Mouse (Mus musculus) bone marrow macrophage, adult 2 months (primary cell): ENCODE results near the gene Ubald2. TPM values are rescaled to one million over a fixed set of nuclear protein-coding genes. Genes with fewer than 3 reads are reported as not detected.

Experiments used
- H3K27ac ChIP-seq: 2 replicates; pipeline ENCODE4 v1.5.1; 2012; ENCODE audit warnings: low read depth, low read length; ENCODE audit not compliant: insufficient read depth
- H3K4me1 ChIP-seq: 2 replicates; pipeline ENCODE4 v1.6.1; 2012; ENCODE audit warnings: low read length; ENCODE audit not compliant: control insufficient read depth, insufficient read depth
- H3K4me3 ChIP-seq: 2 replicates; pipeline ENCODE4 v1.5.1; 2012; ENCODE audit warnings: mild to moderate bottlenecking, low read length, moderate library complexity; ENCODE audit not compliant: insufficient read depth
- CTCF ChIP-seq: IDR thresholded peaks from 2 replicates; pipeline ENCODE4 v1.5.1; 2012; ENCODE audit warnings: low read depth, mild to moderate bottlenecking, low read length, moderate library complexity
- POLR2A ChIP-seq: IDR thresholded peaks from 2 replicates; pipeline ENCODE4 v1.6.1; 2012; ENCODE audit warnings: mild to moderate bottlenecking, low read depth, low read length, borderline replicate concordance
- polyA plus RNA-seq: library from polyadenylated mRNA; stranded (reverse); fragments of >200 nt; gene quantifications from 2 replicates; pipeline ENCODE4 v1.2.4, GENCODE M21; 2012; ENCODE audit not compliant: missing spikeins, insufficient read depth, insufficient read length

Gene Ubald2
- polyA plus RNA-seq, 1 experiment: 152 TPM

DNA sequence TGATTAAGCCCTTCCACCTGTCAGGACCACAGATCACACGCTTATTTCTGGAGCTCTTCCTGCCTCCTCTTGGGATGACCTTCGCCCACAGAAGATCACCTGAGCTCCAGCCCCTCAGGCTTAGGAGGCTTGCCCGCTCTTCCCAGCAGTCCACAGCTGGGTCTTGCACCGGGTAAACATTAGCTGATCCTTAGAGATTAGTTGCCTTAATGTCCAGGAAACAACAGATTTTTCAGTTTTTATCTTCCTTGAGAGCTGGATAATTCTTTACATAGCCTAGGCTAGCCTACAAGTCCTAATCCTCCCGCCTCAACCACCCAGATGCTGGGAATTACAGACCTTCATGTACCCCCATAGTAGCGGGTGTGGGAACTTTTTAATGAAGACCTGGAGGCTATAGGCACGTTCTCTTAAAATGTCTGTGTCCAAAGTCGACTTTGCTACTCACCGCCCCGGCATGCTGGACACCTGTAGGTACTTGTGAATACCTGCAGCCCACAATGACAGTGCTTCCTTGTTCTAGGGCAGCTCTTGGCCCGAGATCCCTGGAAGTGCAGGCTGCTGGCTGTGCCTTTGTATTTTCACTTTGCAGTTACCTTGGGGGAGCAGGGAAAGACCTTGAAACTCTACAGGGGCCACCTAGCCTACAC is 2.3 kb upstream of the Ubald2 start:
- TF ChIP-seq CTCF (no peak), POLR2A (no peak)
- peaks cover 42% of the 10 kb centered on the region for H3K4me1 ChIP-seq
- H3K4me3 ChIP-seq: no peak overlapping the region
- no peak overlapping the region for H3K27ac ChIP-seq

DNA sequence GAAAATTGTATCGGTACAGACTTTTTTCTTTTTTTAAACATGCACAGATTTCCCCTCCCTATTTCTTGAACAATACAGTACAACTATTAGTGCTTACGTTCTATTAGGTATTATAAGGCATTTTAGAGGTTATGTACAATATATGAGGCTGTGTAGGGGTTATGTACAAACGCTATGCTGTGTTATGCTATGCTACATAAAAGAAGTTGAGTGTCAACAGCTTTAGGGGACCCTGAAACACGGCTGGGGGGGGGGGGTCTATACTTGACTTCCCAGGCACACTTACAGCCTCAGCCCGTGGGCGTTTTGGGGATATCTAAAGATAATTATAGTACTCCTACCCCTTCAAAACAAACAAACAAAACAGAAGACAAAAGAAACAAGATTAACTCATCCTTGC is 1.8 kb upstream of the Ubald2 start:
- H3K4me3 ChIP-seq: no peak overlapping the region
- no peak overlapping the region for H3K27ac ChIP-seq
- TF ChIP-seq CTCF (no peak), POLR2A (no peak)
- H3K4me1 ChIP-seq: peaks cover 39% of the 10 kb centered on the region

DNA sequence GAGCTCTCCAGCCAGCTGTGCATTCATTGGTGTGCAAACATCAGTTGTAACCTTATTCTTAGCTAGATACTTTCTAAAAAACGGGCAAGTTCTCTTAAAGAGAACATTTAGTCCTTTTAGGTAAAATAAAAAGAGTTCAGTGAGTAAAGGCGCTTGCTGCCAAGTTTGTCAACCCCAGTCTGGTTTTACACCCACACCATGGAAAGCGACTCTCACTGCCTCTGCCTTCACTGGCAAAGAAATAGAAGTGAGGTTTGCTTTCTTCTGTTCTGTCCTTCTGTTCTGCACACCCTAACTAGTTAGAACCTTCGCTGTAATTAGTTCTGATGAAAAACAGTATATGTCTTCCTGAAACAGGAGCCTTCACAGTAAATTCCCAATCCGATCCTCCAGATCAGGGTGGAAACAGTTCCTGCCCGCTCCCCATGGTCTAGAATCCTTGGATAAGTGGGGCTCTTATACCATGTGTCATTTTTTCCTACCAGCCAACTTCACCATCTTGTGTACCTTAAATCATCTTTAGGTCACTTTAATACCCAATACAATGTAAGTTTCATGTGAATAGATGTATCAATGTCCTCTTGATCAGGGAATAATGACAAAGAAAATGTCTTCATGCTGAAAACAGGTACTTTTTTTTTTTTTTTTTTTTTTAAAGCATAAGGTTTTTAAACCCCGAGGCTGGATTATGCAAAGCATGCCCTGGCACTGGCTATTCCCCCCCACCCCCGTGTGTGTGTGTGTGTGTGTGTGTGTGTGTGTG is 1.1 kb upstream of the Ubald2 start:
- H3K4me3 ChIP-seq: peak overlapping the region; percentile 43
- H3K4me1 ChIP-seq: peaks cover 39% of the 10 kb centered on the region

DNA sequence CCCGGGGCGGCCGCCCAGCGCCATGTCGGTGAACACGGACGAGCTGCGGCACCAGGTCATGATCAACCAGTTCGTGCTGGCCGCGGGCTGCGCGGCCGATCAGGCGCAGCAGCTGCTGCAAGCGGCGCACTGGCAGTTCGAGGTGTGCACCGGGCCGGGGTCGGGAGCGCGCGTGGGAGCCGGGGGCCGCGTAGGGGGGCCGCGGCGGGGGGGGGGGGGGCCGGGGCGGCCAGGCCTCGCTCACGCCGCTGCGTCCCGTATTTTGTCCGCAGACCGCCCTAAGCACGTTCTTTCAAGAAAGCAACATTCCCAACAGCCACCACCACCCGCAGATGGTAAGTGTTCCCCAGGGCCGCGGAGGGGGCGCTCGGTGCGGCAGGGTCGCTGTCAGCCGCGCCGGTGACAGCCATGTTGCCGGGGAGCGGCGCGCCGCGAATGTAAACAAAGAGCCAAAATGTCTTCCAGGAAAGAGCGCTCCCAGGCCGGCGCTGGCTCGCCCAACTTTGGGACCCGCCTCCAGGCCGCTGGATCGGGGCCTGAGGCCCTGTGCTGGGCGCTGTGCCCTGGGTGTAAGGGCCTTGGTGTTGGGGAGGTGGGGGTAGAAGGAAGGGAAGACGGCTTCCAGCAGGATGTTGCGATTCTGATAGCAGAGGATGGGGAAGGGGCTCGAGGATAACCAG is 533 bp downstream of the Ubald2 start:
- Histone ChIP-seq H3K4me3 (peak overlapping the region; percentile 93), H3K4me1 (peaks cover 29% of the 10 kb centered on the region), H3K27ac (peak overlapping the region; percentile 86)
- TF ChIP-seq POLR2A (no peak), CTCF (no peak)

More for the DNA sequence above, 1.1 kb upstream of the Ubald2 start:
- TF ChIP-seq POLR2A (no peak), CTCF (no peak)
- H3K27ac ChIP-seq: peak overlapping the region; percentile 69

DNA sequence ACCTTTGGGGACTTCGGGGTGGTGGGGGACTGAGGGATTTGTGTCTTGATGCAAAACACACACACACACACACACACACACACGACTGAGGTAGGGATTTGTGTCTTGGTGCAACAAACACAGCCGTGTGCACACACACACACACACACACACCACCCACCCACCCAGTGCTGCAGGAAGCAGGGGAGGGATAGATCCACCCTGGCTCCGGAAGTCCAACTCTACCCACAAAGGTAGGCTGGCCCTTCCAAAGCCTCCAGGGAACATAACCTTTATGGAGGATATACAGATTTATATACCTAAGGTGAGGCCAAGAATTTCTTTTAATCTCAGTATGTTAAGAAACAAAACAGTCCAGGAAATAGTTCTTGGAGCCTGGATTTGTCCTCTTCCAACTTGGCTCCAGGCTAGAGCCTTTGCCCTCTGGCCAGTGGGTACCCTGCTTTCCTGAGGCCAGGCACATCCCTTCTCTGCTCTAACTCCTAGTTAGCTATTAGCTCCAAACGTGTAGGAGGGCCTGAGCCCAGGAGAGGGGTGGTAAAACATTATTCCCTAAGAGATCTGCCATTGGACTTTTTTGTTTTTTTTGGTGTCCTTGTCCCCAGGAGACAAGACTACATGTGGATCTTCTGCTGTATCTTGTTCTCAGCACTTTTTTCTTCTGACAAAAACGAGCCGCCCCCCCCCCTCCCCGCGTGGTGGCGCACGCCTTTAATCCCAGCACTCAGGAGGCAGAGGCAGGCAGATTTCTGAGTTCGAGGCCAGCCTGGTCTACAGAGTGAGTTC is 1.3 kb downstream of the Ubald2 start:
- Histone ChIP-seq H3K4me3 (peak overlapping the region; percentile 93), H3K27ac (peak overlapping the region; percentile 86), H3K4me1 (peaks cover 23% of the 10 kb centered on the region)
- TF ChIP-seq POLR2A (no peak), CTCF (no peak)

DNA sequence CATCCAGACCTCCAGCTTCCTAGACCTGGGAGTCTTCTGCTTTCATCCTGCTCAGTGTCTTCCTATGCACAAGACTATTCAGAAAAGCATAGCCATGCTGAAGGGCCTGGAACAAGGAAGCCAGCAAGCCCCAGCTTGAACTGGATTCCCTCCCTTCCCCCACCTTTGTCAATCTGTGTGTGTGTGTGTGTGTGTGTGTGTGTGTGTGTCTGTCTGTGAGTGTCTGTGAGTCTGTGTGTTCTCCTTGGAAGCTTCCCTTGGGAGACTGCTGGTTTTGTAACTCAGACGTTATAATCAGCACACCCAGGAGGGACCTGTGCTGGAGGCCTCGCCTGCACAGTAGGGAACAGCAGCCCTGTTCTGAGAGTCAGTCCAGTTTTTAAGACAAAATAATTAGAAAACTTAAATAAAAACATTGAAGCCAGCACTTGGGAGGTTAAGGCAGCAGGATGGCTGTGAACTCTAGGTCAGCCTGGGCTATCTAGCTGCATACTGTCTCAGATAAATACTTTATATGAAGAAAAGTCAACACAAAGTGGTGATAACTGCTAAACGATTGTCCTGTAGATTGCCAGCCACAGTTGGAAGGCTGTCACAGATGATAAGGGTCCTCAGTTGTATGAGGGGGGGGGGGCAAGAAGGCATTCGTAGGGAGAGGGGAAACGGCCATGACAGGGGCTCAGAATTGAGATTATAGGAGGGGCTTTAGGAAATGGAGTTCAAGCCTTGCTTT is 2.3 kb downstream of the Ubald2 start:
- peaks cover 22% of the 10 kb centered on the region for H3K4me1 ChIP-seq
- no peak for TF ChIP-seq POLR2A
- H3K27ac ChIP-seq: peak overlapping the region; percentile 86
- peak overlapping the region; percentile 93 for H3K4me3 ChIP-seq

DNA sequence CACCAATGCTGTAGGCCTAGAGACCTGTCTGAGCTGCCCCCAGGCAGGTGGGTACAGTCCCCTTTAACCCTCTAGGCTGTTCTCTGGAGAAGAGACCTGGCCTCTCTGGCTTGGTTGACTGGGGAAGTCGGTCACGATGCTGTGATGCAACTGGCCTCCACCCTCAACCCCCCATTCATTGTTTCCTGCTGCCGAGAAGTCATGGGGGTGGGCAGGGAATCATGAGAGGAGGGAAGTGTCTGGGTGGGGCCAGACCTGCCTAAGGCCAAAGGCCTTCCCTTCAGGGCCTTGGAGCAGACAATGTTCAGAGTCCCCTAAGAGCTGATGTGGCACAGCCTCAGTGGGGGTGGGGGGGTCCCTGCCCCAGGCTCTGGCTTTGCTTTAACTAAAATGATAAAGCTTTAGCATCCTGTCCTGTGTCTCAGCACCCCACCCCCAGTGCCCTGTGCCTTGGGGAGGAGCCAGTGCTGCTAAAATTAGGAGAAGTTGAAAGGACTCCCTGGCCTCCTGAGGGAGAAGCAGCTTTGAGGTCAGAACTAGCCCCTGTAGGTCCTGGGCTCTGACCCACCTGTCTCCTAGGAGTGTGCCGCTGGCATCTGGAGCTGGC is 2.9 kb downstream of the Ubald2 start:
- H3K27ac ChIP-seq: peak overlapping the region; percentile 86
- H3K4me1 ChIP-seq: peaks cover 22% of the 10 kb centered on the region
- peak; percentile 23; the same call in 1 of the 2 replicates for TF ChIP-seq POLR2A
- TF ChIP-seq CTCF: 0 out of 2 replicates have a peak, but pooled peaks have one; percentile 3
- peak overlapping the region; percentile 38 for H3K4me3 ChIP-seq

DNA sequence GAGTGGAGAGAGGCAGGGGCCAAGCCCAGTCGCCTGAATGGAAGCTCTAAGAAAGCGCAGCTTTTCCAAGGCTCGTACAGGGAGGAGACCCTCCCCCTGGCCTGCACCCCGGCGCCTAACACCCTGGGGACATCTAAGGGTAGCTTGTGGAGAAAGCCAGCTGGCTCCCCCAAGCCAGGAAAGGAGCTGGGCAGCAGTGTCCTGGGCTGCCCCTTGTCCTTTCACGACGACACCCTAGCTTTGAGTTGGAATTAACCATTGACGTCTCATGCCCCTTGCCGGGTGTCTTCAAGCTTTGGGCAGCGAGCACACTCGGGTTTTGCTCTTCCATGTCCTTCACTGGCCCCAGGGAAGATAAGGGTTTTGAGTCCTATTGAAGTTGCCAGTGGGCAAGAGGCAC is 3.6 kb downstream of the Ubald2 start:
- Histone ChIP-seq H3K27ac (peak overlapping the region; percentile 86), H3K4me3 (peak overlapping the region; percentile 38), H3K4me1 (peaks cover 21% of the 10 kb centered on the region)
- no peak for TF ChIP-seq CTCF
- no peak for TF ChIP-seq POLR2A
